ENCODE assay signal across 8 mouse cellular contexts in genomic region chr15:79402176-79402575, GRCm38 (mm10). TPM values are rescaled to one million over a fixed set of nuclear protein-coding genes. Genes with fewer than 3 reads are reported as not detected.
DNase-seq lines count a peak whose midpoint lies in the region; ATAC-seq and TF ChIP-seq lines count a peak whose summit lies in the region.

No protein-coding gene starts in this region.

- no peak for TF ChIP-seq CTCF in MEL (IDR thresholded peaks at IDR 0.05 in 2 of 3, conservative IDR thresholded peaks at IDR 0.05 in 1 of 3; ENCODE audit: control insufficient read depth in 1 of 3, insufficient read depth in 1 of 3, low read depth in 2 of 3, low read length in 3 of 3, poor library complexity in 1 of 3, severe bottlenecking in 1 of 3)
- TF ChIP-seq CTCF in forebrain, postnatal 0 days (IDR thresholded peaks at IDR 0.05; ENCODE audit: low read depth) = no peak

- H3K4me2 ChIP-seq in kidney, embryonic 15.5 days = peak overlapping the region; percentile 90
- peak overlapping the region; percentile 85 for H3K4me2 ChIP-seq in forebrain, postnatal 0 days (ENCODE audit: low read depth)

- TF ChIP-seq RAD21 in MEL (IDR thresholded peaks at IDR 0.05; ENCODE audit: low read depth, low read length) = no peak

- peak overlapping the region; percentile 92 for H3K4me3 ChIP-seq in kidney, embryonic 15.5 days (replicated peaks)
- peak overlapping the region; percentile 88 to 91 for H3K4me3 ChIP-seq in MEL (ENCODE audit: control insufficient read depth in 1 of 2, insufficient read depth in 1 of 2, low read depth in 2 of 2, low read length in 2 of 2)
- peak overlapping the region; percentile 99 for H3K4me3 ChIP-seq in forebrain, postnatal 0 days (ENCODE audit: low read depth, low read length)
- H3K4me3 ChIP-seq in macrophage (ENCODE audit: inconsistent target) = peak overlapping the region; percentile 71

- peaks cover 56% of the 10 kb centered on the region for H3K4me1 ChIP-seq in kidney, embryonic 15.5 days
- H3K4me1 ChIP-seq in MEL (ENCODE audit: control insufficient read depth in 1 of 2, insufficient read depth in 2 of 2, low read length in 2 of 2) = peaks cover 0 to 24% of the 10 kb centered on the region in 2 experiments
- peaks cover 9% of the 10 kb centered on the region; the same call in 1 of the 2 replicates for H3K4me1 ChIP-seq in forebrain, postnatal 0 days (ENCODE audit: insufficient read depth)

- WGBS in kidney, embryonic 15.5 days = 21% methylated on average over 5 of the region's 5 CpGs
- 19% methylated on average over 5 of the region's 5 CpGs for WGBS in forebrain, postnatal 0 days
- 40% methylated on average over 5 of the region's 5 CpGs for WGBS in macrophage (ENCODE audit: missing documents)

- no peak for DNase-seq in kidney, postnatal 25 days
- DNase-seq in MEL (ENCODE audit: low read depth, low spot score) = no peak
- DNase-seq in forebrain, postnatal 0 days = peak; percentile 37
- no peak for DNase-seq in yolk sac, embryonic 10.5 days (ENCODE audit: low spot score)
- no peak for DNase-seq in spleen, postnatal 36 days (ENCODE audit: low spot score in 2 of 2)
- no peak for DNase-seq in lung, postnatal 4 days

- H3K27me3 ChIP-seq in kidney, embryonic 15.5 days = no peaks in the 10 kb centered on the region
- no peaks in the 10 kb centered on the region for H3K27me3 ChIP-seq in MEL (ENCODE audit: control insufficient read depth in 1 of 2, insufficient read depth in 2 of 2, low read length in 2 of 2)
- H3K27me3 ChIP-seq in forebrain, postnatal 0 days (ENCODE audit: insufficient read depth, low read length) = no peaks in the 10 kb centered on the region

- peaks cover 4% of the 10 kb centered on the region; the same call in 1 of the 2 replicates for H3K36me3 ChIP-seq in kidney, embryonic 15.5 days
- H3K36me3 ChIP-seq in MEL (ENCODE audit: control insufficient read depth in 1 of 2, insufficient read depth in 2 of 2, low read length in 2 of 2) = peaks cover 0 to 5% of the 10 kb centered on the region in 2 experiments; a peak in 1 of 4 replicates
- 0 out of 2 replicates have a peak, but pooled peaks cover 4% of the 10 kb centered on the region for H3K36me3 ChIP-seq in forebrain, postnatal 0 days (ENCODE audit: insufficient read depth)
- peaks cover 4% of the 10 kb centered on the region; the same call in 1 of the 2 replicates for H3K36me3 ChIP-seq in macrophage (ENCODE audit: inconsistent target)

- ATAC-seq in kidney, embryonic 15.5 days (replicated peaks; ENCODE audit: low FRiP score) = no peak
- no peak for ATAC-seq in forebrain, postnatal 0 days

- no peak for TF ChIP-seq EP300 in MEL (IDR thresholded peaks at IDR 0.05; ENCODE audit: low read depth in 1 of 2, low read length in 2 of 2)

- peaks cover 9% of the 10 kb centered on the region for H3K79me2 ChIP-seq in MEL (ENCODE audit: control insufficient read depth, insufficient read depth, low read length, poor library complexity)
- H3K79me2 ChIP-seq in macrophage (ENCODE audit: inconsistent target) = peaks cover 58% of the 10 kb centered on the region

- no peak for TF ChIP-seq POLR2A in MEL (IDR thresholded peaks at IDR 0.05; ENCODE audit: control insufficient read depth in 1 of 2, insufficient read depth in 1 of 2, low read depth in 1 of 2, low read length in 2 of 2, poor library complexity in 1 of 2)

- 0 out of 2 replicates have a peak overlapping the region, but pooled peaks have one; percentile 89 for H3K27ac ChIP-seq in kidney, embryonic 15.5 days
- H3K27ac ChIP-seq in MEL (ENCODE audit: control insufficient read depth, low read depth, low read length) (no peak overlapping the region), macrophage (no peak overlapping the region; the same call in 1 of the 2 replicates)
- H3K27ac ChIP-seq in forebrain, postnatal 0 days (ENCODE audit: low read depth, low read length) = no peak overlapping the region

- no peaks in the 10 kb centered on the region for H3K9me3 ChIP-seq in kidney, embryonic 15.5 days (replicated peaks)
- no peaks in the 10 kb centered on the region for H3K9me3 ChIP-seq in MEL (replicated peaks; ENCODE audit: insufficient read depth, low read length)
- H3K9me3 ChIP-seq in forebrain, postnatal 0 days (ENCODE audit: low read length) = no peaks in the 10 kb centered on the region

- H3K9ac ChIP-seq in kidney, embryonic 15.5 days = peak overlapping the region; percentile 84
- peak overlapping the region; percentile 83; the same call in 1 of the 2 replicates for H3K9ac ChIP-seq in MEL (ENCODE audit: control insufficient read depth, low read depth, low read length, poor library complexity, severe bottlenecking)
- peak overlapping the region; percentile 89 for H3K9ac ChIP-seq in forebrain, postnatal 0 days

TF ChIP-seq in MEL, 35 proteins besides CTCF, POLR2A, EP300 and RAD21:
- TF ChIP-seq BHLHE40 (IDR thresholded peaks at IDR 0.05; ENCODE audit: borderline replicate concordance, low read depth, low read length) (no peak), SMC3 (IDR thresholded peaks at IDR 0.05; ENCODE audit: low read depth, low read length) (no peak), ZMIZ1 (IDR thresholded peaks at IDR 0.05; ENCODE audit: low read depth, low read length) (no peak), ZC3H11A (IDR thresholded peaks at IDR 0.05; ENCODE audit: low read depth, low read length) (no peak), MAX (IDR thresholded peaks at IDR 0.05; ENCODE audit: low read length) (no peak), USF2 (IDR thresholded peaks at IDR 0.05; ENCODE audit: borderline replicate concordance in 1 of 2, insufficient read depth in 1 of 2, low read depth in 1 of 2, low read length in 2 of 2) (no peak), RCOR1 (IDR thresholded peaks at IDR 0.05; ENCODE audit: low read depth, low read length) (no peak), ELF1 (IDR thresholded peaks at IDR 0.05; ENCODE audit: low read depth, low read length) (no peak), HCFC1 (IDR thresholded peaks at IDR 0.05; ENCODE audit: low read depth, low read length) (no peak), MAZ (IDR thresholded peaks at IDR 0.05; ENCODE audit: low read depth, low read length) (no peak), USF1 (IDR thresholded peaks at IDR 0.05; ENCODE audit: low read depth, low read length) (no peak), NELFE (IDR thresholded peaks at IDR 0.05; ENCODE audit: low read depth, low read length) (no peak), NRF1 (IDR thresholded peaks at IDR 0.05; ENCODE audit: insufficient read depth, low read depth, low read length, poor library complexity, severe bottlenecking) (no peak)

RNA-seq across cellular contexts. Expression of gene Tmem184b, which starts 1.2 kb away (rescaled TPM):
- polyA plus RNA-seq in kidney, embryonic 15.5 days (2015; fragmentation: Nextera tagmentation; extraction: Ambion mirVana) = 67.7 and 75.5 TPM in 2 replicates
- 7.2 and 7.5 TPM in 2 replicates for total RNA-seq in MEL (2012; rRNA removed)
- 10 to 100 TPM in 1 of 2 experiments, not detected in 1; 28.4 TPM for polyA plus RNA-seq in MEL (2012; ENCODE audit: insufficient read depth in 1 of 2, insufficient read length in 2 of 2, low read depth in 1 of 2, low replicate concordance in 2 of 2, missing spikeins in 1 of 2)
- total RNA-seq in forebrain, postnatal 0 days (2014; rRNA removed) = 32.0 and 41.9 TPM in 2 replicates
- polyA plus RNA-seq in forebrain, postnatal 0 days (2015; fragmentation: Nextera tagmentation; extraction: Ambion mirVana) = 22.9 and 30.3 TPM in 2 replicates
- 100 to 1,000 TPM in 4 of 26 experiments, 10 to 100 TPM in 22; 28.7 to 169 (median 80.3) TPM for total RNA-seq in macrophage (2018; cell fraction: chromatin; rRNA removed)
- total RNA-seq in macrophage (2018; cell fraction: cytosol; rRNA removed) = 100 to 1,000 TPM in 7 of 26 experiments, 10 to 100 TPM in 19; 38.4 to 119 (median 77.1) TPM
- total RNA-seq in macrophage (2018; cell fraction: nucleus; rRNA removed) = 100 to 1,000 TPM in 12 of 26 experiments, 10 to 100 TPM in 14; 36.9 to 193 (median 93.6) TPM
- polyA plus RNA-seq in macrophage (2018) = 40.4 to 55.8 TPM (median 48.1 TPM) in 3 replicates

RNA-seq across cellular contexts. Expression of gene Csnk1e, which starts 53.2 kb away (rescaled TPM):
- polyA plus RNA-seq in kidney, embryonic 15.5 days (2015; fragmentation: Nextera tagmentation; extraction: Ambion mirVana) = 87.0 and 90.6 TPM in 2 replicates
- 28.5 and 33.3 TPM in 2 replicates for total RNA-seq in MEL (2012; rRNA removed)
- polyA plus RNA-seq in MEL (2012; ENCODE audit: insufficient read depth in 1 of 2, insufficient read length in 2 of 2, low read depth in 1 of 2, low replicate concordance in 2 of 2, missing spikeins in 1 of 2) (10 to 100 TPM in 1 of 2 experiments, not detected in 1; 58.1 TPM), macrophage (2018) (18.1 to 38.8 TPM (median 37.6 TPM) in 3 replicates)
- total RNA-seq in forebrain, postnatal 0 days (2014; rRNA removed) = 398 and 490 TPM in 2 replicates
- 160 and 248 TPM in 2 replicates for polyA plus RNA-seq in forebrain, postnatal 0 days (2015; fragmentation: Nextera tagmentation; extraction: Ambion mirVana)
- total RNA-seq in macrophage (2018; cell fraction: chromatin; rRNA removed) = 100 to 1,000 TPM in 2 of 26 experiments, 10 to 100 TPM in 24; 18.7 to 105 (median 39.2) TPM
- 10 to 100 TPM in 19 of 26 experiments, 1 to 10 TPM in 7; 7.5 to 33.2 (median 12.9) TPM for total RNA-seq in macrophage (2018; cell fraction: cytosol; rRNA removed)
- total RNA-seq in macrophage (2018; cell fraction: nucleus; rRNA removed) = 10 to 100 TPM; 12.9 to 82.8 (median 25.9) TPM

RNA-seq across cellular contexts. Expression of gene Maff, which starts 55.8 kb away (rescaled TPM):
- 3.8 and 4.4 TPM in 2 replicates for polyA plus RNA-seq in kidney, embryonic 15.5 days (2015; fragmentation: Nextera tagmentation; extraction: Ambion mirVana)
- total RNA-seq in MEL (2012; rRNA removed) = 3.3 TPM in 2 replicates
- 1 to 10 TPM in 1 of 2 experiments, not detected in 1; 5.8 TPM for polyA plus RNA-seq in MEL (2012; ENCODE audit: insufficient read depth in 1 of 2, insufficient read length in 2 of 2, low read depth in 1 of 2, low replicate concordance in 2 of 2, missing spikeins in 1 of 2)
- total RNA-seq in forebrain, postnatal 0 days (2014; rRNA removed) = 2.5 and 3.0 TPM in 2 replicates
- 0.74 and 1.1 TPM in 2 replicates for polyA plus RNA-seq in forebrain, postnatal 0 days (2015; fragmentation: Nextera tagmentation; extraction: Ambion mirVana)
- total RNA-seq in macrophage (2018; cell fraction: chromatin; rRNA removed) = 100 to 1,000 TPM in 6 of 26 experiments, 10 to 100 TPM in 13, 1 to 10 TPM in 6, under 1 TPM in 1; 0.69 to 224 (median 51.8) TPM
- 100 to 1,000 TPM in 4 of 26 experiments, 10 to 100 TPM in 9, 1 to 10 TPM in 12, under 1 TPM in 1; 0.74 to 189 (median 14.3) TPM for total RNA-seq in macrophage (2018; cell fraction: cytosol; rRNA removed)
- 100 to 1,000 TPM in 10 of 26 experiments, 10 to 100 TPM in 10, 1 to 10 TPM in 4, under 1 TPM in 1, not detected in 1; 0.77 to 247 (median 56.4) TPM for total RNA-seq in macrophage (2018; cell fraction: nucleus; rRNA removed)
- polyA plus RNA-seq in macrophage (2018) = 0.80 to 4.1 TPM (median 1.8 TPM) in 3 replicates
